Mouse (Mus musculus) spleen, adult 18-20 months (tissue): ENCODE results near the gene Gm904.
"Not testable (repeated sequence)": the region's sequence is repeated elsewhere in the genome, so short reads cannot be mapped to it uniquely, and the experiment has no call there.

Source experiments
- DNase-seq, 2 experiments: peaks; one replicate each; pipeline ENCODE4 v3.0.0; 2022; ENCODE audit warnings: mixed read lengths in 2 of 2

Gene Gm904

GRCm38 (mm10) chr13:50642928-50643327, at the start of gene Gm904:
Gene Gm904 (plus strand): TSS chr13:50643228.
- DNase-seq = not testable (repeated sequence)

GRCm38 (mm10) chr13:50648771-50649170, 5.7 kb downstream of the Gm904 start:
- DNase-seq = not testable (repeated sequence)
